Mouse (Mus musculus): ENCODE measurements around the gene Pax7. TPM values are rescaled to one million over a fixed set of nuclear protein-coding genes. Genes with fewer than 3 reads are reported as not detected.

Pax7 gene
- polyA plus RNA-seq, 1 experiment from 2014 or later = not detected

DNA sequence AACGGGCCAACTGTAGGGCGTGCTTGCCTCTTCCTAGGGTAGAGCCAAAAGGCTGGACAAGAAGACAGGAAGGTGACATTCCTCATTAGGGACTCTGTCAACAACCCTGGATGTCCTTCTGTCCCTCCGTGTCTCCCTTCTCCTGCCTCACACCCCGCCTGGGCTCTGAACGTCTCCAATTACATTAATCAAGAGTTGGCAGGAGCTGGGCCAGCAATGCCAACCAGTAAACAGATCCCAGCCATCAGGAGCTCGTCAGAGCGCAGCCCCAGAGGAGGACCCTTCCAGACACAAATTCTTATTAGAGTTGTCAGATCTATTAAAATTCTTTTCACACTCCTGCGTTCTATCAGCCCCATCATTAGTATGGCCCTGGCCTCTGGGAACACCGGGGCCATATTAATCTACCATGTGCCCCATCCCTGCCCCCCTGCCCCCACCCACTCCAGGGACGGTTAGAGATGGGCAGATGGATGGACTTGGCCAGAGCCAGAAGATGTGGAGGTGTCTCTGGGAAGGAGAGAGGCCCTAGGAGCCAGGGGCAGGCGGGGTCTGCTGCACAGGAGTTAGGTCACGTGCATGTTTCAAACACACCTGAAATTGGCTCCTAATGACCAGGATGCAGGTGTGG is 88.4 kb downstream of the Pax7 start:
- H3K36me3 ChIP-seq (ENCODE audit: insufficient read depth, low read length) = no peaks in the 10 kb centered on the region

DNA sequence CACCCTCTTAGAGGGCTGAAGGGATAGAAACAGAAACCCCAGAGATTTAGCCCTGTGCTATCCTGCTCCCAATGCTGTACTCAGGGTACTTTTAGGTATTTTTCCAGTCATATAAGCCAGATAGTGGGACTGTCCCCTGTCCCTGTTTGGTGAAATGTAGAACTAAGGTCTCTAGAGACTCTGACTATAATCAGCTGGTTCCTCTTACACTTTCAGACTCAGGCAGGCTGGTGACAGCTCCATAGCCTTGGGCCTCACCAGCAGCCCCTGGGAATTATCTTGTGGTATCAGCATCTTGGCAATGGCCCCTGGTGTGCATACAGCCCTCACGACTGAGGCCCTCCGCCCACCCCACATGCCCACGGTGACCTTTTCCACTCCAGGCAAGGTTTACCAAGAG is 89.7 kb downstream of the Pax7 start:
- WGBS = 80% methylated on average over 3 of the region's 3 CpGs
- H3K4me3 ChIP-seq (ENCODE audit: low read length) = no peak overlapping the region
- no peak for ATAC-seq (ENCODE audit: low FRiP score, low TSS enrichment)
- H3K9ac ChIP-seq (replicated peaks; ENCODE audit: low read length) = no peak overlapping the region
- no peaks in the 10 kb centered on the region for H3K27me3 ChIP-seq (ENCODE audit: insufficient read depth, low read length)
- H3K27ac ChIP-seq (ENCODE audit: low read length) = no peak overlapping the region
- H3K36me3 ChIP-seq (ENCODE audit: insufficient read depth, low read length) = no peaks in the 10 kb centered on the region
- H3K4me2 ChIP-seq (replicated peaks; ENCODE audit: low read depth, low read length) = no peak overlapping the region
- H3K9me3 ChIP-seq (ENCODE audit: low read length) = no peaks in the 10 kb centered on the region
- H3K4me1 ChIP-seq (ENCODE audit: insufficient read depth, low read length) = no peaks in the 10 kb centered on the region

More for the DNA sequence above, 88.4 kb downstream of the Pax7 start:
- 49% methylated on average over 12 of the region's 12 CpGs for WGBS
- Histone ChIP-seq H3K4me3 (ENCODE audit: low read length) (no peak overlapping the region), H3K27ac (ENCODE audit: low read length) (no peak overlapping the region), H3K27me3 (ENCODE audit: insufficient read depth, low read length) (no peaks in the 10 kb centered on the region), H3K9me3 (ENCODE audit: low read length) (no peaks in the 10 kb centered on the region), H3K9ac (replicated peaks; ENCODE audit: low read length) (no peak overlapping the region), H3K4me1 (ENCODE audit: insufficient read depth, low read length) (no peaks in the 10 kb centered on the region), H3K4me2 (replicated peaks; ENCODE audit: low read depth, low read length) (no peak overlapping the region)
- ATAC-seq (ENCODE audit: low FRiP score, low TSS enrichment) = no peak

DNA sequence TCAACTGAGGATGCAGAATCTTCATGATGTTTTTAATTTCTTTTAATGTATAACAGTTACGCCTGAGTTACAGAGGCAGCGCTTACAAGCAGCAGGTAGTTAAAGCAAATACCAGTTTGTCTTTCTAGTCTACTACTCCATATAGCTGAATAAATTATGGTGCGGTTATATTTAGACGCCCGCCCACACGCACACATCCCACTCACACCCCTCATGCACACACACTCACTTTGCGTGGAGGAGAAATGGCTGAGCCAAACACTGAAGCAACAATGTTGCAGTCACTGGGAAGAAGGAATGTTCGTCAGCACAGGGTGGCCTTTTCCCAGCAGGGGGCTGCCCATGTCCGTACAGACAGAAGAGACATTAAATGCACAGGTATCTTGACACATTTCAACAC is 96.3 kb downstream of the Pax7 start:
- H3K9ac ChIP-seq (replicated peaks; ENCODE audit: low read length) = no peak overlapping the region
- ATAC-seq (ENCODE audit: low FRiP score, low TSS enrichment) = no peak
- no peak overlapping the region for H3K4me2 ChIP-seq (replicated peaks; ENCODE audit: low read depth, low read length)
- no peak overlapping the region for H3K27ac ChIP-seq (ENCODE audit: low read length)
- H3K4me1 ChIP-seq (ENCODE audit: insufficient read depth, low read length) = no peaks in the 10 kb centered on the region
- no peaks in the 10 kb centered on the region for H3K36me3 ChIP-seq (ENCODE audit: insufficient read depth, low read length)
- H3K4me3 ChIP-seq (ENCODE audit: low read length) = no peak overlapping the region
- 71% methylated on average over 9 of the region's 9 CpGs for WGBS
- H3K27me3 ChIP-seq (ENCODE audit: insufficient read depth, low read length) = no peaks in the 10 kb centered on the region
- no peaks in the 10 kb centered on the region for H3K9me3 ChIP-seq (ENCODE audit: low read length)

DNA sequence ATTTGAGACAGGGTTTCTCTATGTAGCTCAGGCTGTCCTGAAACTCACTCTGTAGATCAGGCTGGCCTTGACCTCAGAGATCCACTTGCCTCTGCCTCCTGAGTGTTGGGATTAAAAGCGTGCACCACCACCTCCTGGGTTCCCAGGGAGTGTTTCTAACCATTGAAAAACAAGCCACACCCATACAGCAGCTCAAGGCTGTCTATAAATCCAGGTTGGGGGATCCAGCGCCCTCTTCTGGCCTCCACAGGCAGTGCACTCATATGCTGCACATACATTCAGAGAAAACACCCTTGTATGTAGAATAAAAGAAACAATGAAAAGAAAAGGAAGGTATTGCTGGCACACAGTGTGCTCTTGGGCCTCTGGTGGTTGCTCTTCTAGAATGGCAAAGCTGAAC is 106.2 kb downstream of the Pax7 start:
- no peak for ATAC-seq (ENCODE audit: low FRiP score, low TSS enrichment)
- Histone ChIP-seq H3K4me2 (replicated peaks; ENCODE audit: low read depth, low read length) (no peak overlapping the region), H3K4me3 (ENCODE audit: low read length) (no peak overlapping the region), H3K27me3 (ENCODE audit: insufficient read depth, low read length) (peaks cover 7% of the 10 kb centered on the region), H3K9ac (replicated peaks; ENCODE audit: low read length) (no peak overlapping the region), H3K36me3 (ENCODE audit: insufficient read depth, low read length) (no peaks in the 10 kb centered on the region), H3K27ac (ENCODE audit: low read length) (no peak overlapping the region), H3K4me1 (ENCODE audit: insufficient read depth, low read length) (no peaks in the 10 kb centered on the region), H3K9me3 (ENCODE audit: low read length) (no peaks in the 10 kb centered on the region)
- 44% methylated on average over 2 of the region's 2 CpGs for WGBS

DNA sequence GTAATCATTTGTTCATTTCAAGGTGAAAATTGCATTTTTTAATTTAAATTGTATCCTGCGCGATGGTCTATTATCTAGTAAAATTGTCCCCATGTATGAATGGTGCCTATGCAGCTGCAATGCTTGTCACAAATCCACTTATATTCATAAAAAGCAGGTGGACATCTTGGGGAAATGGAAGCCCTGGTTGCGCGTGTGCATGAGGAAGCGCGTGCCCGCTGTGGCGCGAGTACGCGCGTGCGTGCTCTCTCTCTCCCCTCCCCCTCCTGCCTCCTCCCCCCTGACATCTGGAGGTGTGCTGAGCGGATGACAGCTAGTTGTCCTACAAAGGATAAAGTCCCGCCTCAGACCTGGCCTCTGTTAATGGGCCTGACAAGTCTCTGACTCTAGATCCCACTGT is 107.9 kb downstream of the Pax7 start:
- no peak overlapping the region for H3K9ac ChIP-seq (replicated peaks; ENCODE audit: low read length)
- no peaks in the 10 kb centered on the region for H3K9me3 ChIP-seq (ENCODE audit: low read length)
- WGBS = 77% methylated on average over 15 of the region's 15 CpGs
- no peak overlapping the region for H3K27ac ChIP-seq (ENCODE audit: low read length)
- ATAC-seq (ENCODE audit: low FRiP score, low TSS enrichment) = no peak
- no peak overlapping the region for H3K4me3 ChIP-seq (ENCODE audit: low read length)
- H3K36me3 ChIP-seq (ENCODE audit: insufficient read depth, low read length) = no peaks in the 10 kb centered on the region
- H3K27me3 ChIP-seq (ENCODE audit: insufficient read depth, low read length) = peaks cover 7% of the 10 kb centered on the region
- no peak overlapping the region for H3K4me2 ChIP-seq (replicated peaks; ENCODE audit: low read depth, low read length)
- no peaks in the 10 kb centered on the region for H3K4me1 ChIP-seq (ENCODE audit: insufficient read depth, low read length)

DNA sequence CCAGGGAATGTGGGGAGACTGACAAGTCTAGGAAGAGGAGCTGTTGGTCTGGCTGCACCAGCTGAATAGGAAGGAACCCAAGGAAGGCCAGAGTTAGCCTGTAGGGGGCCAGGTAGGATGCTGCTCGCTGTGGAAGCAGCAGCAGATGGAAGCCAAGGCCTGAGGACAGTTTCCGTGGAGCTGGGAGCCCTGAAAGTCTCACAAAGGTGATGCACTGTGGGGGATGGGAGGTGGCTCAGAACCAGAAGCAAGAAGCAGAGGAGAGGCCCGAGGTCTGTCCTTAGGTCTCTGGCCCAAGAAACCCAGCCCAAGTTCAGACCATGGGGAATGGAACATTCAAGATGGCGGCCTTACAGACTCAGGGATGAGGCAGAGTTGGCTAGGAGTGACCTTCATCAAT is 109.0 kb downstream of the Pax7 start:
- ATAC-seq (ENCODE audit: low FRiP score, low TSS enrichment) = no peak
- WGBS = 70% methylated on average over 4 of the region's 4 CpGs
- Histone ChIP-seq H3K9ac (replicated peaks; ENCODE audit: low read length) (no peak overlapping the region), H3K36me3 (ENCODE audit: insufficient read depth, low read length) (no peaks in the 10 kb centered on the region), H3K9me3 (ENCODE audit: low read length) (no peaks in the 10 kb centered on the region), H3K4me1 (ENCODE audit: insufficient read depth, low read length) (no peaks in the 10 kb centered on the region), H3K4me3 (ENCODE audit: low read length) (no peak overlapping the region), H3K27ac (ENCODE audit: low read length) (no peak overlapping the region), H3K4me2 (replicated peaks; ENCODE audit: low read depth, low read length) (no peak overlapping the region), H3K27me3 (ENCODE audit: insufficient read depth, low read length) (peaks cover 7% of the 10 kb centered on the region)

DNA sequence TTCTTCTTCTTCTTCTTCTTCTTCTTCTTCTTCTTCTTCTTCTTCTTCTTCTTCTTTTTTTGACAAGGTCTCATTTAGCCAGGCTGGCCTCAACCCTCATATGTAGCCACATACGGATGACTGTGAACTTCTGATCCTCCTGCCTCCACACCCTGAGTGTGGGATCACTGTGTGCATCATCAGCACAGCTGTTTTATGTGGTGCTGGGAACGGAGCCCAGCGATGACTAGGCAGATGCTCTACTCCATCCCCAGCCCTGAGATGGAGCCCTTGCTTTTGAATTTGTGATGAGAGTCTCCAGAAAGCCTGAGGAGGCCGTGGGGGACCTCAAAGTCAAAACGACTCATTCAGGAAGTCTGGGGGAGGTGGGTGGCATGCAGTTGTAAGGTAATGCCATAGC is 114.3 kb downstream of the Pax7 start:
- H3K4me1 ChIP-seq (ENCODE audit: insufficient read depth, low read length) = no peaks in the 10 kb centered on the region
- no peaks in the 10 kb centered on the region for H3K36me3 ChIP-seq (ENCODE audit: insufficient read depth, low read length)
- H3K4me2 ChIP-seq (replicated peaks; ENCODE audit: low read depth, low read length) = no peak overlapping the region
- no peak overlapping the region for H3K4me3 ChIP-seq (ENCODE audit: low read length)
- no peaks in the 10 kb centered on the region for H3K9me3 ChIP-seq (ENCODE audit: low read length)
- H3K9ac ChIP-seq (replicated peaks; ENCODE audit: low read length) = no peak overlapping the region
- 71% methylated on average over 5 of the region's 5 CpGs for WGBS
- H3K27me3 ChIP-seq (ENCODE audit: insufficient read depth, low read length) = no peaks in the 10 kb centered on the region
- no peak overlapping the region for H3K27ac ChIP-seq (ENCODE audit: low read length)
- no peak for ATAC-seq (ENCODE audit: low FRiP score, low TSS enrichment)

DNA sequence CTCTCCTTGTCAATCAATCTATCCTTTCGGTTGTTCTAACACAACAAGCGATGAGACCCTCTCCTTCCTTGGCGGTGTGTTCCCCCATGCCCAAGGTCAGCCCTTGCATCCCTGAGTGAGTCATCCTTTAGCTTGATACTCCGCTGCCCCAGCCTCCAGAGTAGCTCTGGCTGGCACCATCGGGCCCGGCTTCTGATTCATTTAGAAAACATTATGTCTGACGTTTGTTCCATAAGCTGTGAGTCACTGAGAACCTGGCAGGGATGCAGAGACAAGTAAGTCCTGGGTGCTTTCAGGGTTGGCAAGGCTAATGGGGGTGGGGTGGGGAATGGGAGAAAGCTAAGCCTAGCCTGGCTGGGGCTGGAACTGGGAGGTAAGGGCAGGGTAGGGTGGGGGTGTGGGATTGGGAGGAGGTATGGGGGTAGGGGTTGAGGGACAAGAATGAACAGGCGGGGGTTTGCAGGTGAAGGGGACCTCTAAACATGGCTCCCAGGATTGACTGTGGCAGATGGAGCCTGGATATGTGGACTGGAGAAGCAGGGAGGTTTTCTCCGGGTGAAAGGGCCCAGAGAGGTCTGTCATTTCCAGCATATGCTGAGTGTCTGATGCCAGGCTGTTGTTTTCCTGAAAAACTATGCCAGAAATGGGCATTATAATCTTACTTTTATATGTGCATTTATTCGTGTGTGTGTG is 116.7 kb downstream of the Pax7 start:
- H3K9ac ChIP-seq (replicated peaks; ENCODE audit: low read length) = no peak overlapping the region
- no peaks in the 10 kb centered on the region for H3K9me3 ChIP-seq (ENCODE audit: low read length)
- H3K4me3 ChIP-seq (ENCODE audit: low read length) = no peak overlapping the region
- no peaks in the 10 kb centered on the region for H3K4me1 ChIP-seq (ENCODE audit: insufficient read depth, low read length)
- no peak overlapping the region for H3K27ac ChIP-seq (ENCODE audit: low read length)
- H3K36me3 ChIP-seq (ENCODE audit: insufficient read depth, low read length) = no peaks in the 10 kb centered on the region
- ATAC-seq (ENCODE audit: low FRiP score, low TSS enrichment) = no peak
- 78% methylated on average over 10 of the region's 10 CpGs for WGBS
- H3K4me2 ChIP-seq (replicated peaks; ENCODE audit: low read depth, low read length) = no peak overlapping the region
- H3K27me3 ChIP-seq (ENCODE audit: insufficient read depth, low read length) = no peaks in the 10 kb centered on the region

DNA sequence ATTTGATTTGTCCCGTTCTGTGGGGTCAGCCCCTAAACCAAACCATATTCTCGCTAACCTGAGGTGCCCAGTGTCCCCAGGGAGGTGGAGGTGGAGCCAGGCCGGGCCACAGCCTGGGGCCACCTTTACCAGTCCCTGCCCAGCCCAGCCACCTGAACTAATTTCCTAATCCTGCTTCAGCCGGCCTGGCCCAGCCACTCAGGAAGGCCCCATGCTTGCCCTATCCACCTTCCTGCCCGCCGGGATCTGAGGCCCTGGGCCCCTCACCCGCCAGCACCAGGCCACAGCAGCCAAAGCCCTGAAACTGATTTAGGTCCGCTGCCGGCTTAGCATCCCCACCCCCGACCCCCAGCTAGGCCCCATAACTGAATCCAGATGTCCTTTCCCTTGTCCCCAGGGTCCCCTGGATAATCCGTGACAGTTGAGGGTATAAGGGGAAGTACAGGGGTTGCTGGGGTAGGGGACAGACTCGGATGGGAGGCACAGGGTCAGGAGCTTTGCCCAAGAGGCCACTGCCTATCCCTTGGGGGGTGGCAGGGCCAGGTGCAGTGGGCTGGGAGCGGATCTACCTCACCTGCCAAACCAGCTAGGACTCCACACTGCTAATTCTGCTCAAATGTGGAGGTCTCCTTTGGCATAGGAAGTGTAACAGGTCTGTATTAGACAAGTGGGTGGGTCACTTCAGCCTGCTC is 117.9 kb downstream of the Pax7 start:
- H3K4me3 ChIP-seq (ENCODE audit: low read length) = no peak overlapping the region
- no peak overlapping the region for H3K9ac ChIP-seq (replicated peaks; ENCODE audit: low read length)

More for the DNA sequence above, 117.9 kb downstream of the Pax7 start:
- Histone ChIP-seq H3K9me3 (ENCODE audit: low read length) (no peaks in the 10 kb centered on the region), H3K4me1 (ENCODE audit: insufficient read depth, low read length) (no peaks in the 10 kb centered on the region), H3K4me2 (replicated peaks; ENCODE audit: low read depth, low read length) (no peak overlapping the region), H3K27ac (ENCODE audit: low read length) (no peak overlapping the region), H3K36me3 (ENCODE audit: insufficient read depth, low read length) (no peaks in the 10 kb centered on the region), H3K27me3 (ENCODE audit: insufficient read depth, low read length) (no peaks in the 10 kb centered on the region)
- 37% methylated on average over 11 of the region's 13 CpGs for WGBS
- ATAC-seq (ENCODE audit: low FRiP score, low TSS enrichment) = peak; percentile 63; the same call in 1 of the 2 replicates
